Mouse (Mus musculus): ENCODE measurements at regions not wholly inside any gene's neighbourhood (a gene's known extent, or its start where the extent isn't known, plus 50 kb on each side); places are given as distances from the start of the nearest gene placed in this dataset.

DNA sequence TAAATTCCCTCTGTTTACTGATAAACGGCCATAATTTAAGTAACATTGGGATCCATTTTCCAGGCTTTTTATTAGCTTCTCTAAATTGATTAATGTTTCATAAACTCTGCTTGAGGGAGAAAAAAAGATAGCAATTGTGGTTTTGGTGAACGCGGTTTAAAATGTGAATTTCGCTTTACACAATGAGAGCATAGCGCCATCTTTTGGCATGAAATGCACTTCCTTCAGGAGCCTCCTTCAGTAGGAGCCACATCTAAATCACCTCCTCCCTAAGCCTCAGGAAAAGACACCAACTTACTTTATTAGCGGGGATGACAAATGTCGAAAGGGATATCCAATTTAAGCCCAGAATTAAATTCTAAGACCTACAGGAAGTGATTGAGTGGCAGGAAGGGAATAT is 309.1 kb downstream of the Trib2 start:
- TF ChIP-seq CTCF (IDR thresholded peaks at IDR 0.05; ENCODE audit: borderline replicate concordance, control insufficient read depth, extremely low read depth, insufficient read depth, low read length, poor library complexity) (no peak), POLR2A (IDR thresholded peaks at IDR 0.05; ENCODE audit: control insufficient read depth, extremely low read depth, insufficient read depth, low read length, poor library complexity) (no peak)
